Mouse (Mus musculus): Measurements from ENCODE around the gene Rab3gap2.

- TF ChIP-seq TCF12 (IDR thresholded peaks at IDR 0.05; ENCODE audit: low read depth, low read length) (no peak), EP300 (IDR thresholded peaks at IDR 0.05; ENCODE audit: low read length) (no peak), POLR2AphosphoS2 (IDR thresholded peaks at IDR 0.05; ENCODE audit: low read depth, low read length) (no peak), MYC (IDR thresholded peaks at IDR 0.05; ENCODE audit: low read depth, low read length) (no peak), NRF1 (IDR thresholded peaks at IDR 0.05; ENCODE audit: low read depth, low read length) (no peak), ETS1 (conservative IDR thresholded peaks at IDR 0.05; ENCODE audit: low read depth, low read length) (no peak), ZKSCAN1 (IDR thresholded peaks at IDR 0.05; ENCODE audit: borderline replicate concordance, low read depth, low read length) (no peak), SIN3A (IDR thresholded peaks at IDR 0.05; ENCODE audit: low read length) (no peak), SMC3 (IDR thresholded peaks at IDR 0.05; ENCODE audit: low read depth, low read length) (no peak), CTCF (conservative IDR thresholded peaks at IDR 0.05 in 1 of 2, IDR thresholded peaks at IDR 0.05 in 1 of 2; ENCODE audit: low read depth in 2 of 2, low read length in 2 of 2) (no peak)
These were observed 20.2 kb upstream of the Rab3gap2 start for GRCm38 (mm10) chr1:185183591-185184330.
